Mouse (Mus musculus): ENCODE results near the gene Rap1gap.

DNA sequence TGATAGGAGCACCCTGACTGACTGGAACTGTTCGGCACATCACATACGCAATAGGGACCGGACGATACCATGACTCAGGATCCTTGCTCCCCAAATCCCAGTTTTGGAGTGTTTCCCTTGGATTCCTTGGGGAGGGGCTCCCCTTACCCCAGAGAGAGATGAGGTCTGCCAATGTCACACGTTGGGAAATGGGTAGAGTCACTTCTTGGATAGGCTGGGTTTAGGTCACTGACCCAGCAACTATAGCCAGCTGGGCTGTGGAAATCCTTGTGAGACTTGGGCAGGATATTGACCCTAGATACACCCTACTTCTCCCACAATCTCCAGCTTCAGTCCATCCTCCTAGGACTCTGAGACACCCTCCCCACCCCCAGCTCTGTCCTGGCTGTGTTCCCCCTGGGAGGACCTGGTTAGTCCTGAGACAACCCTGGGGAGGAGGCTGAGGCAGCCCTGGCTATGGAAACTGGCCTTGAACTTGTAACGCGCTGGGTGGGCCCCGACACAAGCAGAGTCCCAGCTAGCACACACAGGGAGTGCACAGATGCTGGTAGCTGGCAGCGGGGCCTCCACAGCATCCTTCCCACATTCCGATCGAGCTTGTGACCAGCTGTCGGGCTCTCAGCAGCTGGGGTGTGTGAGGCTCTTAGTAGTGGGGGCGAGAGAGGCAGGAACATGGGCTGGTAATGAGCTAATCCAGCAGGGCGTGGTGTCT, 106.5 kb downstream of the Rap1gap start:
- TF ChIP-seq POLR2A (IDR thresholded peaks at IDR 0.05; ENCODE audit: borderline replicate concordance, extremely low read depth, insufficient read depth, insufficient read length, poor library complexity, severe bottlenecking) (no peak), CTCF (IDR thresholded peaks at IDR 0.05; ENCODE audit: borderline replicate concordance, extremely low read depth, insufficient read depth, insufficient read length) (no peak)
